Mouse (Mus musculus): ENCODE results near the gene Prpf4.
A peak's percentile ranks its signal among the peaks of the same experiment; 100 is the strongest.

The Prpf4 gene

DNA sequence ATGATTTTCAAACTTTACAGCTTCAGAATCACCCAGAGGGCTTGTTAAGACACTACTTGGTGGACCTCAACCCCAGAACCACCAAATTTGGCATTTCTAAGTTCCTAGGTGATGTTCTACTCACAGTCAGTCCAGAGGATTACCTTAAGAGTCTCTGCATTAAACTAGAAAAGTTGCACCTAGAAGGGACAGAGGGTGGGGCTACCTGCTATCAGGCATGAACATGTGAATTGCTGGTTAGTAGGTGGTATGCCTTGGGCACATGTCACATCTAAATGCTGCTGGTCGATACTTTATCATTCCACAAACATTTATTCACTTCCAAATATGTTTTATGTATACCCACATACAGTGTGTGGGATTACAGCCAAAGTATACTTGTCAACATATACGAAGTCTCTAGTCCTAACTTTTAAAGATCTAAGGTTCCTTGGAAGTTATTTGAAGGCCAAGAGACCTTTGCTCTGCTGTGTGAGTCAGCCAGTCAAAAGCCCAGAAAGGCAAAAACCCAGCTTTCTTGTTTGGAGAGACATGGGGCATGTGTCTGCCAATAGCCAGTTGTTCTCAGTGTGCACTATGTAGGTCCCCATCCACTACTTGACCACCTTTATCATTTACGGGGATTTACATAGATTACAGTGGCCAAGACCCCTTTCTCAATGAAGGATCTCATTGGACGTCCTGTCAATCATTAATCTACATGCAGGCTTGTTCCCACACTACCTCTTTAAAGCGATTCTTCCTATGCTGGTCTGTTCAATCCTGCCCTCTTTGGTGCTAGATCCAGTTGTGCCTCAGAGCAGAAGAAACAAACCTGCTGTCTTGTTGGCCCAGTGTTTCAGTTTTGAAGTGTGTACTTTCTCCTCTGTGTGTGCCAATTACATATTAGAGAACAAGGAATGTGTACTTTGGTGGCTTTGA lies 18.7 kb upstream of the Prpf4 start:
- no peak for DNase-seq

DNA sequence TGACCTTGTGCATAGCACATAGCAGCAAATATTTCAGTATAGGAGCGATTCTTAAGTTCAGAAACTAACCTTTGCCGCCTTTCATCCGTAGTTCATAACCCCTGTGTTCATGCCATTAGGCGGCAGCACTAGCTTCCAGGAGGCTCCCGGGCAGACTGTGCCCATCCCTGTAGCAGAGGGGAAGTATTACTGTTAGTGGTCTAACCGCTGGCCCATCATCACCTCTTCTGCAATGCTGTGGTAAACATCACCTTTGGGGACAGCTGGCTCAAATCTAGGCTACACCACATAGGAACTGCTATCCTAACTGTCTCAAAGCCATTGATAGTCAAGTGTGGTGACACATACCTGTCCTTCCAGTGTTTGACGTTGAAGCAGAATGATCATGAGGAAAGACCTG lies 16.7 kb upstream of the Prpf4 start:
- no peak for DNase-seq

DNA sequence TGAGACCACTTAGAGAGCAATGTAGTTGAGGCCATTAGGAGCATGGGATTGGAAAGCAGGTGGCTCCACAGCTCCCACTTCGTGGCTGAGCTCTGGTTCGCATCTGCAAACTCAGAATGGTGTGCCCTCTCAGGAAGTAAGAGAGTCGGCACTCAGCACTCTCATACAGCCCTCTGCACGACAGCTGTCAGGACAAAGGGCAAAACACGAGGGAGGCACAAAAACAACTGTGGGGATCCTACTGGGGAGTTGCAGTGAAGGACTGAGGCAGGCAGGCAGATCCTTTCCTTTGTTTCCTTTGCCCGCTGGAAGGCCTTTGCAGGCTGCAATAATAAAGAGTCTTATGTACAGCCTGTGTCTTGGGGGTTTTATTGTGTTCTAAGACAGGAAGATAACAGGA lies 15.1 kb upstream of the Prpf4 start:
- DNase-seq, result no peak

DNA sequence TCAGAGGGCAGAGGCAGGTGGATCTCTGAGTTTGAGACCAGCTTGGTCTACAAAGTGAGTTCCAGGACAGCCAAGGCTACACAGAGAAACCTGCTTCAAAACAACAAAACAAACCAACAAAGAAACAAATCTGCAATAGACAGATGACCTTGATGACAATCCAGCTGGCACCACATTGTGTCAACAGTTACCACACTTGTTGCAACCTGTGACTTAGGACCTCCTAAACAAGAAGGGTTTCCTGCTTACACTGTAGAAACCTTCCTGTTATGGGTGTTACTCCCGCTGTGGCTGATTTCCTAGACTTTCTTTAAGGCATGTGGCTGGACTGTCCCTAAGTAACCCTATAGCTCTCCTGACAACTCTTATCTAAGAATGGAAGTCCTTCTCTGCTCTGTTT lies 12.8 kb upstream of the Prpf4 start:
- no peak for DNase-seq

DNA sequence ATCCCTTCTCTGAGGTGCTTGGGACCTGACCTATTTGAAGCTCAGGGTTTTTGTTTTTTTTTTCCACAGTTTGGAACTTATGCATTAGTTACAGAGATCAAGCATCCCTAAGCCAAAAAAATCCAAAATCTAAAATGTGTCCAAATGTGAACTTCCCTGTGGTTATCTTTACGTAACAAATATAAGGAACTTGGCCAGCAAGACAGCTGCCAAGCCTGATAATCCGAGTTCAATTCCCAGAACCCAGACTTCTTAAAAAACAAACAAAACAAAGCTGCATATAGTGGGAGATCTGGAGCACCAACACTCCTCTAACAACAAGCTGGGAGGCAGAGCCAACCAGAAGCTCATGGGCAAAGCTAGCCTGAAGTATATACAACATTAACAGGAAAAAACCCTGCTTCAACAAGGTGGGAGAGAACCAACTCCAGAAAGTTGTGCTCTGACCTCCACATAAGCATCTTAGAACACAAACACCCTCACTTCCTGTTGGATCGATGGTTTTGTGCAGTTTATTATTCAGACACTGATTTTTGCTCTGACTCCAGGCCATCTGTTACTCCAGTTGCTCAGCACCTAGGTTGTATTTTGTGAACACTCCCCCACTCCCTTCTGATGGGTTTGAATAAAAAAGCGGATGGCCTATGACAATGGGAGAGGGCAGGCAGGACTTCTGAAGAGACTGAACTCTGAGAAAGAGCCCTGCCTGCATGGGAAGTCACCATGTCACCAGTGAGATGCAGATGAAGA lies 10.8 kb upstream of the Prpf4 start:
- DNase-seq, result no peak

DNA sequence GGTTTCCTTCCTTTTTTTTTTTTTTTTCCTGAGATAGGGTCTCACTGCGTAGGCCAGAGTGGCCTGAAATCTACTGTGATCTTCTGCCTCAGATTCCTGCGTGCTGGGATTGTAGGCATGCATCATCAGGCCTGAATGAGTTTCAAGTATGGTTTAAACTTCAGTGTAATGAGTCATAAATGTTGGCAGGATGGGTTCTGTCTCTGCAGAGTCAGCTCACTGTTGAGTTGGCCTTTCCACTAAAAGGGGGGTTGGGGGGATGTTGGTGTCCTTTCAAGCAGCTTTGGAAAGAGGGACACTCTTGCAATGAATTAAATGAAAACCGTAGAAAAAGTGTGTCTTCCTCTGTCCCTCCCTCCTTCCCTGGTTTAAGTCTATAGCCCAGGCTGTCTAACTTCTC lies 9.6 kb upstream of the Prpf4 start:
- no peak for DNase-seq

DNA sequence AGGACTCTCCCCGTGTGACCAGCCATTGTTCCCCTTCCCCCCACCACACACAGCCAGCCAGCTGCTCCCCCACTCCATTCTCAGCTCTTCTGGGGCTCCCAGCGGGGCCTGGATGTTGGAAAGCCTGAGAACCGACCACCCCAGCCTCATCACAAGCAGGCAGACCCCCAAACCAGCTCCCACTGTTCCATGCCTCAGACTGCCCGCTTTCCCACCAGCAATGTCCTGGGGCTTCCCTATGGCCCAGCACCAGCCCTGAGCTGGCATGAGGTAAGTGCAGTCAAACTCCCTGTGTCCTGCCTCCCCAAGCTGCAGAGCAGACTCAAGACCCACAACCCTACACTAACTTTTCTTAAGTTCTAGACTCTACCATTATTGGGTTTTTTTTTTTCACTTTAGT lies 2.5 kb upstream of the Prpf4 start:
- no peak for DNase-seq

DNA sequence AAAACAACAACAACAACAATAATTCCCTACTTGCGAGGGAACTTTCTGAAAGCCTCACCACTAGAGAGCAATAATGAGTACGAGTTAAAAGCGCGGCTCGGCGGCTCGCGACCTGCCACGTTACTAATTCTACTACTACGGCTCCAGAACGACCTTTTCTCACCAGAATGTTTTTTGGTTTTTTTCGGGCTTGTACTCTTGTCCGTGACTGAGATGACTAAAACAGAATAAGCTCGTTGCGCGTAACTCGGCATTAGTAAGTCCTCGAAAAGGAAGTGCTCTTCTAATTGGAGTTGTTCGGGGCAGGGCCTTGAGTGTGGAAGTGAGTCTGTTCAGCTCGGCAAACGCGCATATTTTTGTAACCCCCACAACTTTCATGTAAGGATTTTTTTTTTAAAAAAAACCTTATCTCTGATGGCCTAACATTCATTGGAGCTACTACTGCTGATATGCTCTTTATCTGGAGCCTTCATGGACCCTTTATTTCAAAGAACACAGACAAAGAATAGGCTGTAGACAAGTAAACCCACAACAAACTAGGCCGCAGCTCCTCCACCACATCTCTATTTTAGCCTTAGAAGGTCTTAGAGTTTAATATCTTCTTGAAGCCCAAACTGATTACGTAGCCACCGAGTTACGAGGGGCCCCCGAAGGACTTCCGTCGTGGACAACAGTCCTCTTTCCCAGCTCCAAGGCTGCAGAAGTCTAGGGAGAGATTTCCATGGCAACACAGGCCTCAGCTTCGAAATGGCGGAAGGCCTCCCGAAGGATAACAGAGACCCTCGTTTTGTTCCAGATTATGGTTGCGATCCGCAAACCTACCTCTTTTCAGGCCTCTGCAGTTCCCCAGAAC lies 641 bp upstream of the Prpf4 start:
- DNase-seq, result peak; percentile 76

DNA sequence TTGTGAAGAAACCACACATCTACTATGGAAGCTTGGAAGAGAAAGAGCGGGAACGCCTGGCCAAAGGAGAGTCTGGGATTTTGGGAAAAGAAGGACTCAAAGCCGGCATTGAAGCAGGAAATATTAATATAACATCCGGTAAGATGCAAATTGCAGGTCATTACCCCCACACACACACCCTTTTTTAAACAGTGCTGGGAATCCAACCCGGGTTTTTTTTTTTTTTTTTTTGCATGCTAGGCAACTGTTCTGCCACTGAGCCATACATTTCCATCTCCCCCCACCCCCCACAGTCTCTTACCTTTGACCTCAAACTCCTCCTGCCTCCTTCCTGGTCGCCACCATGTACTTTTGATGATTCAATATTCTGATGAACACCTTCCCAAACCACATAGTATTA lies 1.0 kb downstream of the Prpf4 start:
- no peak for DNase-seq

DNA sequence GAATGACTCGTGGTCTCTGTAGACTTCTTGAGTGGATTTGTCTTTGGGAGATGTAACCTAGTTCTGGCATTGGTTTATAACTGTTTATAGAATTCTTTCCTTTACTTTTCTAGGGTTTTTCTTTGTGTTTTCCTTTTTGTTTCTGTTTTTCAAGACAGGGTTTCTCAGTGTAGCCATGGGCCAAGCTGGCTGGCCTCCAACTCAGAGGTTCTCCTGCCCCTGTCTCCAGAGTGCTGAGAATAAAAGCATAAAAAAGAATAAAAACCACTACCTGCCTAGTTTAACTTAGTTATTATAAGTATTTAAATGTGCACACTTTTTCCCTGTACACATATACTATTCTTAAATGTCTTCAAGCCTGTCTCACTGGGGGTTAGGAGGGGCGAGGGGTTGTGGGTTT lies 1.7 kb downstream of the Prpf4 start:
- no peak for DNase-seq

DNA sequence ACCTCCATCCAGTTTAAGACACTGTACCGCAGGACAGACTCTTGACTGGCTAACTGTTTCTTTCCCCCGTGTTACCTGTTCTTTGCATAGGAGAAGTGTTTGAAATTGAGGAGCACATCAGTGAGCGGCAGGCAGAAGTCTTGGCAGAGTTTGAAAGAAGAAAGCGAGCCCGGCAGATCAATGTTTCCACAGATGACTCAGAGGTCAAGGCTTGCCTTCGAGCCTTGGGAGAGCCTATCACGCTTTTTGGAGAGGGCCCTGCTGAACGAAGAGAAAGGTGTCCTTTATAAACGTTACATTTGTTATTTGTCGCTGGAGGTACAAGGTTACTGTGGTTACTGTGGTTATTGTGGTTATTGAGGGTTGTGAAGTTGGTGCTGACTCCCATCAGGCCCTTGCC lies 3.0 kb downstream of the Prpf4 start:
- no peak for DNase-seq

DNA sequence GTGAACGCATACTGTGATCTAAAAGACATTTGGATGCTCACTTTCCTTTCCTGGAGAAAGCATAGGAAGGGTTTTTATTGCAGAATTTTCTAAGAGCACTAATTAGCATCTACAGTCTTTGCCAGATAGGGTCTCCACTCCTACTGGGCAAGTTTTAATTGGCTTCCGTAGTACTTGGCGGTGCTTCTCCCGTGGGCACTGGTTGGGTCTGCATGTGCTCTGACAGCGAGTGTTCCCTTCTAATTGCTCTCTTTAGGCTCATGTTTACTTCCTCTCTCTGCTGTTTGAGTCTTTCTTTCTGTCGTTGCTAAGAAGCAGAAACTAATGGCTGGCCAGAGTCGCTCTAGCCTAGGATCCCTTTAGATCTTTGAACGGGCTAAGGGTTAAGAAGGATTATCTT lies 9.9 kb downstream of the Prpf4 start:
- DNase-seq, result no peak

DNA sequence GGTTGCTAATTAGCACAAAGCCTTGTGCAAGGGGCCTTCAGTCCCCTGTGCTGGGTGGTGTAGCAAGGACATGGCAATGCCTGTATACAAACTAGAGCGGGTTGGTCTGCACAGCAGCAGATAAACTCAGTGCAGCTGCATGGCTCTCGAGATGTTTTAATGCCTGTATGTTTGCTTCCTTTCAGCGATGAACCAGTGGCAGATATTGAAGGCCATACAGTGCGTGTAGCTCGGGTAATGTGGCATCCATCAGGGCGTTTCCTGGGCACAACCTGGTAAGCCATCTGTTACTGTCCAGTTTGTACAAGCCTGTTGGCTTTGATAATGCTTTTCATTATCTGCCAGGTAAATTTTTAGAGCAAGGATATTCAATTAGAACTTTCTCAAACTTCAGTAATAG lies 10.5 kb downstream of the Prpf4 start:
- no peak for DNase-seq

DNA sequence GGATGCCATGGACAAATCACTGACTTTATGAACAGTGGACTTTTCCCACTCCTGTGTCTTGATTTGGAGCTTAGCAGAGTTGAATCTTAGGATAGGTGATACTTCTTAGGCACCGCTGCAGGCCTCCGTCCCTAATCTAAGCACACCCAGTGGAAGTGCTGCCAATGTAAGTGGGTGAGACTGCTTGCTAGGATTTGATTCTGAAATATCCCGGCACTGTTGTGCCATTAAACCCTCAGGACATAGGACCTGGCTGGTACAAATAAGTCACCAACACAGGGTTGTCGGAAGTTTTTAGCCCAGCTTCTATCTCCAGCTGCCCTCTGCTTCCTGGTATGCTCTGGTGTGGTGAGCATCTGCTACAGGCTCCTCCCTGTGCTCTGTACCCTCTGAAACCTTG lies 17.3 kb downstream of the Prpf4 start:
- DNase-seq, result no peak

DNA sequence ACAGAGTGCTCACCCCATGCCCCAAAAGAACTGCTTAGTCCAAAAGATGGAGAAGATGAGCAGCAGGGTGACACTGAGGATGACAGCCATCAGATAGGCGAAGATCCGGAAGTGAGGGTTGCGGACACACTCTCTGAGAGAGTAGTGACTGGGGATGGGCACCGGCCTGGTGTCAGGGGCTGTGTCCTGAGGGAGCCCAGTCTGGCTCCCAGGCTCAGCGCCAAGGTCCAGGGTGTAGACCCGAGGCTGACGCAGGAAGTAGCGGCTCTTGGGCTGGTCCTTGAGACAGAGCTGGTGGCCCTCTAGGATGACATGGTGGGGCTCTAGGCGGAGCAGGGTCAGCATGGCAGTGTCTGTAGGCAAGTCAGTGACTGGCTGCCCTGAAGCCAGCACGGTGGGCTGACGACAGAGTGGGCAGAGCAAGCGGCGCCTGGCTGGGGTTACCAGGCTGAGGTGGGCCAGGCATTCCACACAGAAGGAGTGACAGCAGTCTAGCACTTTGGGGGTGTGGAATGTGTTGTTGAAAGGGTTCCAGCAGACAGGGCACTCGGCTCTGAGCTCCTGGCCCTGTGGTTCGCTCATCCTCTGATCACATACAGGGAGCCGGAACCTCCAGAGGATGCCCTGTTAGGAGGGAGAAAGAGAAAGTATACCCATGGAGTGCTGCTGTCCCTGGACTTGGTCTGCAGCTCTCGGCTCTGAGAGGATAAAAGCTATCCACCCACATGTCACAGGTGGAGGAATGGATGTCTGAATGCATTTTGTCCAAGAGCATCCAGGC lies 19.6 kb downstream of the Prpf4 start:
- no peak for DNase-seq

DNA sequence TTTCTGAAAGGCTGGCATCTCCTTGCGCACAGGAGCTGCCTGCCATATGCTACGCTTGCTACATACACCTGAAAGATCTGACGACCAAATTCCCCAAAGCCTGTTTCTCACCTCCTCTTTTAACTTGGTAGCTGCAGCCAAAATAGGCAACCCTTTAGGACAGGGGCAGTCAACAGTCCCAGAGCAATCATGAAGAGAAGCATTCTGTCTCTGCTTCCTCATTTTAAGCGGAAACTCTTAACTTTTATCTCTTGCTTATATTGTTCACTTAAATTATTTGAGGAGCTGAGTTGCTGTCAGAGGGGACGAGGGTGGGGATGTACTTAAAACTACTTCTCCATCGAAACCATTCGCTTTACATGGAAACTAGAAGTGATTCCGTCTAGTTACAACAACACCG lies 21.0 kb downstream of the Prpf4 start:
- no peak for DNase-seq

DNA sequence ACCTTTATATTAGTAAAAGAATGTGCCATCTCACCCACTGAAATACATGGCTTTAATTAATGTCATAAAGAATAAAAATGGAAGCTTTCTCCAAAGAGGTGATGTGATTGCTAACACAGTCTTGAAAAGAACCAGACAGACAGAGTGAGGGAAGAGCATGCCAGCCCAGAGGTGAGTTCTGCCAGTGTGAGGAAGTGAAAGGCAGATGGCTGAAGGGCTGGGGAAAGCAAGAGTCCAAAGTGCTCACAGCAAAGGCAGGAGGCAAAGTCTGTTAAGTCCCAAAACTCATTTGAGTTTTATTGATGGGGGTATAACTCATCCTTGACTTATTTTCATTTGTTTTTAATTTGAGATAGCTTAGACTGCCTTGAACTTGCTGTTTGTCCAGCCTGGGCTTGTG lies 22.1 kb downstream of the Prpf4 start:
- DNase-seq, result no peak

DNA sequence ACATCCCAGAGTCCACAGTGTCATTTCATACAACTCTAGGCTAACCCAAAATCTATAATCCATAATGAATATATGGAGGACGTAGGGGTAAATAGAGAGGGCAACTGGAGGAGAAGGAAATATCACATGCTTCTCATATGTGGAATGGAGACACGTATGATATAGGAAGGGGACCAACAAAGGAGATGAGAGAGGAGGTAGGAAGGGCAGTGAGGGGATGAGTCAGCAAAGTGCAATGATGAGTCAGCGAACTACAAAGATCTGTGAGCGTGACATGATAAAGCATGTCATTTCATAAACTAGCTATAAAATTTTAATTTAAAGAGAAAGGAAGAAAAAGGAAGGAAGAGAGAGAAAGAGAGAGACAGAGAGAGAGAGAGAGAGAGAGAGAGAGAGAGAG lies 22.9 kb downstream of the Prpf4 start:
- no peak for DNase-seq

DNA sequence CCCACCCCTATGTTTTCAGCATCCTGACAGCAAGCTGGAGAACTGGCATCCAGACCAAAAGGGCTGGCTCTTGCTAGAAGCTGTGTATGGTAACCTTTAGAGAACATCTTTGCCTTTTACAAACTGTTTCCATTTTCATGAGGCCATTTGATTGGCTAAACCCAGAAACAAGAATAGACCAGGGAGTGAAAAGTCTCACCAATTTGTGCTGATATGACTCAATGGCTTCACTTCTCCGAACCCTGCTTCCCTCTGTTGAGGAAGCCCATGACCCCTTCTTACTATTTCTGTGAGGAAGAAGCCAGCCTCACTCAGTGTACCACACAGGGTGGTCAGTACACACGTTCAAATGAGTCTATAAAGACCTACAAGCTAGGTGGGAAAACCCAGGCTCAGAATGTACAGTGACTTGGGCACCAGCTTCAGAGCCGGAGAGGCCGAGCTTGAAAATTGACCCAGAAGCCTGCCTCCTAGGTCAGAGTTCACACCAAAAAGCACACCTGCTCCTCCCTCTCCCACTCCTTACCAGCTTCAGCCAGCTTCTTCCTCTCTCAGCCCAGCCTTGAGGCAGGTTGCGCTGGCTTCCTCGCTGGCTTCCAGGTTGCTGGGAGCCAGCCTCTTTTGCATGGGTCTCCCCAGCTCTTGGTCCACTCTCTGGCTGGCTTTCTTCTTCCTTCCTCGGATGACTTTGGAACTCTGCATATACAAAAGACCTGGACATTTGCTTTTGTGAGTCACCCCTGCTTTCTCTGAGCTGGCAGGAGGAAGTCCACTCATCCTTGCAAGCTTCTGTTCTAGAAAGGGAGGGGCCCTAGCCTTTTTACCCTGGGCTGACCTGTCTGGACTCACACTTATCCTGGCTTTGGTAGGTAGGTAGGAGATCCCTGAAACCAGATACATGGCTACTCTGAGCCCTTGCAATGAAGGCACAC lies 25.6 kb downstream of the Prpf4 start:
- DNase-seq, result peak; percentile 37

DNA sequence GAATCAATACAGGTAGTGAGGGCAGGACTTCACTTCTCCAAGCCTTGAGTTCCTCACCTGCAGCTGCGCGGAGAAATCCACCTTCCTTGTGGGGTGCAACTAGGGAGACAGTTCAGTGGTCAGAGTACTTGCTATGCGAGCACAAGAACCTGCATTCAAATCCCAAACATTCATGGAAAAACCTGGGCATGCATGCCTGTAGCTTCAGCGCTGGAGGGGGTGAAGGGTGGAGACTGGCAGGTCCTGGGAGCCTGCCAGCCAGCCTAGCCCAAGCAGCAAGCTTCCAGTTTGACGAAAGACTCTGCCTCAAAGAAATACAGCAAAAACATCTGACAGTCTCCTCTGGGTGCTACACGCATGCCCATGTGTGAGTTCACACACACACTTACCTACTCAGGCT lies 26.5 kb downstream of the Prpf4 start, which contains the start of gene Rnf183:
Rnf183 (minus strand) TSS at position 172 of the 400 bp plus-strand sequence.
- peak; percentile 57 for DNase-seq

DNA sequence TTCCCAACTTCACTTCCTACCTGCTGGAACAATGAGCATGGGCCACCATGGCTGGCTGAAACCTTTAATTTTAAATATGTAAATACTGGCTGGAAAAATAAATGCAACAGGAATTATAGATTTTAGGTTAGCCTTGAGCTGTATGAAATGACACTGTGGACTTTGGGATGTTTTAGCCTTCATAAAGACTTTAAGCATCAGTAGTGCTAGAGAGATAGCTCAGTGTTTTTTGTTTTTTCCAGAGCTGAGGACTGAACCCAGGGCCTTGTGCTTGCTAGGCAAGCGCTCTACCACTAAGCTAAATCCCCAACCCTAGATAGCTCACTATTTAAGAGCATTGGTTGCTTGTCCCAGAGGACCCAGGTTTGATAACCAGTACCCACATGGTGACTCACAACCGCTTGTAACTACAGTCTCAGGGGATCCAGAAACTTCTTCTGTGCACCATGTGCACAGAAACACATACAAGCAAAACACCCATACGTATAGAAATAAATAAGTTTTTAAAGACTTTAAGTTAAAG lies 28.7 kb downstream of the Prpf4 start:
- no peak for DNase-seq

All from kidney, postnatal 10 days (tissue).